Comparison of ENCODE assay signal across 19 mouse cellular contexts in genomic region chr11:63293485-63293884, GRCm38 (mm10).
"Had no signal": no experiment of that assay in that cellular context is flagged by ENCODE, and none has a peak within 500 bp of the region (broad histone marks: within the 10 kb centered on the region; RNA-seq: fewer than 3 reads in every experiment).

No protein-coding gene starts in this region.

- H3K4me2 ChIP-seq: lung, embryonic 14.5 days; midbrain, embryonic 12.5 days; neural tube, embryonic 13.5 days; neural tube, embryonic 15.5 days had no signal

- H3K27me3 ChIP-seq: midbrain, embryonic 12.5 days; neural tube, embryonic 13.5 days; neural tube, embryonic 15.5 days had no signal

- H3K4me3 ChIP-seq: midbrain, embryonic 10.5 days; midbrain, embryonic 12.5 days; myocyte; neural tube, embryonic 13.5 days; neural tube, embryonic 15.5 days had no signal

- DNase-seq: lung, adult 18-20 months; lung, embryonic 14.5 days; lung, postnatal 10 days; lung, postnatal 4 days; midbrain, embryonic 14.5 days; retina, postnatal 1 day; right cerebral cortex, adult 18-20 months; right cerebral cortex, postnatal 25 days; right cerebral cortex, postnatal 4 days; spleen, adult 18-20 months; thymus, adult 18-20 months; thymus, postnatal 14 days; thymus, postnatal 36 days had no signal

- H3K27ac ChIP-seq: midbrain, embryonic 10.5 days; midbrain, embryonic 12.5 days; neural tube, embryonic 13.5 days; neural tube, embryonic 15.5 days had no signal

- H3K36me3 ChIP-seq: midbrain, embryonic 10.5 days; midbrain, embryonic 12.5 days; neural tube, embryonic 13.5 days; neural tube, embryonic 15.5 days had no signal

- H3K4me1 ChIP-seq: midbrain, embryonic 10.5 days; midbrain, embryonic 12.5 days had no signal

- H3K9me3 ChIP-seq: midbrain, embryonic 10.5 days; midbrain, embryonic 12.5 days; neural tube, embryonic 15.5 days had no signal

- ATAC-seq: midbrain, embryonic 16.5 days had no signal

- H3K9ac ChIP-seq: lung, embryonic 14.5 days; midbrain, embryonic 12.5 days; neural tube, embryonic 13.5 days; neural tube, embryonic 15.5 days had no signal
